Mouse (Mus musculus): ENCODE data around the gene Aadacl2.

Gene Aadacl2

GRCm38 (mm10) chr3:60006443-60006842 is at the start of gene Aadacl2:
Gene Aadacl2 (plus strand): TSS chr3:60006743.
- no peak for DNase-seq

GRCm38 (mm10) chr3:59970891-59971290 is 35.7 kb upstream of the Aadacl2 start:
- no peak for DNase-seq

- no peak for DNase-seq
Measured at GRCm38 (mm10) chr3:59974591-59974990, 32.0 kb upstream of the Aadacl2 start.

GRCm38 (mm10) chr3:60003622-60004021 is 2.9 kb upstream of the Aadacl2 start:
- DNase-seq, result no peak

- no peak for DNase-seq
Measured at GRCm38 (mm10) chr3:60025417-60025816, 18.9 kb downstream of the Aadacl2 start, which contains the start of gene Aadac. Gene Aadac (plus strand): TSS chr3:60025717.

GRCm38 (mm10) chr3:60031511-60031910 is 25.0 kb downstream of the Aadacl2 start:
- DNase-seq, result no peak

- DNase-seq, result no peak
Measured at GRCm38 (mm10) chr3:60046221-60046913, 39.8 kb downstream of the Aadacl2 start.

- DNase-seq, result no peak
Measured at GRCm38 (mm10) chr3:60053231-60053927, 46.8 kb downstream of the Aadacl2 start.

GRCm38 (mm10) chr3:60053931-60054330 is 47.4 kb downstream of the Aadacl2 start:
- DNase-seq, result no peak

- DNase-seq, result no peak
Measured at GRCm38 (mm10) chr3:60056451-60056850, 49.9 kb downstream of the Aadacl2 start.

GRCm38 (mm10) chr3:60057070-60057808 is 50.7 kb downstream of the Aadacl2 start:
- DNase-seq, result no peak

- DNase-seq, result no peak
Measured at GRCm38 (mm10) chr3:60057809-60058082, 51.2 kb downstream of the Aadacl2 start.
